Mouse (Mus musculus) heart, embryonic 16.5 days (tissue): ENCODE data around the gene Urod. TPM values are rescaled to one million over a fixed set of nuclear protein-coding genes. Genes with fewer than 3 reads are reported as not detected.

Experiments
- ATAC-seq: fragments of 200-750 bp; cut with Nextera tagmentation; replicated peaks from 2 replicates; pipeline ENCODE4 v1.8.0; 2017; ENCODE audit warnings: moderate number of reproducible peaks; ENCODE audit not compliant: insufficient read depth, low FRiP score; ENCODE audit errors: extremely low read depth
- H3K27ac ChIP-seq: fragments of 300-500 bp; sonication (generic); 2 replicates; pipeline ENCODE4 v1.5.1; 2014; ENCODE audit warnings: mild to moderate bottlenecking, low read length, control low read depth, moderate library complexity
- H3K27me3 ChIP-seq: fragments of 300-500 bp; sonication (generic); 2 replicates; pipeline ENCODE4 v1.6.1; 2014; ENCODE audit warnings: low read length, mixed read lengths; ENCODE audit not compliant: control insufficient read depth, insufficient read depth
- H3K36me3 ChIP-seq: fragments of 300-500 bp; sonication (generic); 2 replicates; pipeline ENCODE4 v1.6.1; 2014; ENCODE audit not compliant: control insufficient read depth, insufficient read depth
- H3K4me1 ChIP-seq: fragments of 300-500 bp; sonication (generic); 2 replicates; pipeline ENCODE4 v1.6.1; 2014; ENCODE audit warnings: low read length, mixed read lengths; ENCODE audit not compliant: control insufficient read depth, insufficient read depth
- H3K4me2 ChIP-seq: fragments of 300-500 bp; sonication (generic); 2 replicates; pipeline ENCODE4 v1.6.1; 2014; ENCODE audit warnings: low read depth, mild to moderate bottlenecking, control low read depth, low read length
- H3K4me3 ChIP-seq: fragments of 300-500 bp; sonication (generic); 2 replicates; pipeline ENCODE4 v1.5.1; 2014; ENCODE audit warnings: mild to moderate bottlenecking, control low read depth, low read length
- H3K9ac ChIP-seq: fragments of 300-500 bp; sonication (generic); 2 replicates; pipeline ENCODE4 v1.6.1; 2014; ENCODE audit warnings: low read length, control low read depth
- H3K9me3 ChIP-seq: fragments of 300-500 bp; sonication (generic); replicated peaks from 2 replicates; pipeline ENCODE4 v1.6.1; 2016; ENCODE audit warnings: low read length; ENCODE audit not compliant: control insufficient read depth
- WGBS: fragments of 180-500 bp; shearing (Covaris S2); extraction: QIAGEN DNeasy Blood & Tissue Kit; methylation state at CpG from one replicate; pipeline ENCODE4 v1.1.7; 2014; 5-methylcytosine and 5-hydroxymethylcytosine counted together
- polyA plus RNA-seq: library from polyadenylated mRNA; unstranded; fragments of >200 nt; fragmentation: Nextera tagmentation; extraction: Ambion mirVana; gene quantifications from 2 replicates; pipeline ENCODE4 v1.2.1, GENCODE M21; 2015

Gene Urod
- 97.1 and 101 TPM in 2 replicates for polyA plus RNA-seq

GRCm38 (mm10) chr4:116993672-116994621 is at the start of gene Urod:
Gene Urod, minus strand, starts transcription at chr4:116994413.
- Histone ChIP-seq H3K4me2 (peak within 1 kb of the TSS; percentile 98), H3K36me3 (peaks cover 12% of the 10 kb centered on the region), H3K4me1 (peaks cover 21% of the 10 kb centered on the region), H3K27me3 (no peaks in the 10 kb centered on the region), H3K9ac (peak within 1 kb of the TSS; percentile 86), H3K27ac (peak within 1 kb of the TSS; percentile 71), H3K9me3 (no peaks in the 10 kb centered on the region), H3K4me3 (peak within 1 kb of the TSS; percentile 91)
- ATAC-seq: peak; percentile 95
- WGBS: under 1% methylated on average over 38 of the region's 38 CpGs

GRCm38 (mm10) chr4:117041283-117041721 is 47.1 kb upstream of the Urod start:
- no peaks in the 10 kb centered on the region for H3K27me3 ChIP-seq
- 38% methylated on average over 4 of the region's 4 CpGs for WGBS
- peak; percentile 72; the same call in 1 of the 2 replicates for ATAC-seq
- no peaks in the 10 kb centered on the region for H3K9me3 ChIP-seq
- peak overlapping the region; percentile 50 for H3K27ac ChIP-seq
- no peaks in the 10 kb centered on the region for H3K36me3 ChIP-seq
- H3K4me3 ChIP-seq: no peak overlapping the region
- H3K4me1 ChIP-seq: peaks cover 6% of the 10 kb centered on the region
- no peak overlapping the region for H3K9ac ChIP-seq
- H3K4me2 ChIP-seq: no peak overlapping the region

GRCm38 (mm10) chr4:117040791-117041190 is 46.6 kb upstream of the Urod start:
- Histone ChIP-seq H3K9me3 (no peaks in the 10 kb centered on the region), H3K9ac (no peak overlapping the region), H3K27me3 (no peaks in the 10 kb centered on the region), H3K4me2 (no peak overlapping the region), H3K4me1 (peaks cover 6% of the 10 kb centered on the region), H3K27ac (no peak overlapping the region; the same call in 1 of the 2 replicates), H3K36me3 (no peaks in the 10 kb centered on the region), H3K4me3 (no peak overlapping the region)
- WGBS: 49% methylated on average over 1 of the region's 1 CpGs
- no peak for ATAC-seq

- peaks cover 6% of the 10 kb centered on the region for H3K4me1 ChIP-seq
- H3K27me3 ChIP-seq: no peaks in the 10 kb centered on the region
- H3K9me3 ChIP-seq: no peaks in the 10 kb centered on the region
- ATAC-seq: no peak
- H3K27ac ChIP-seq: peak overlapping the region; percentile 58
- H3K4me3 ChIP-seq: no peak overlapping the region
- no peaks in the 10 kb centered on the region for H3K36me3 ChIP-seq
- H3K9ac ChIP-seq: no peak overlapping the region
- no peak overlapping the region for H3K4me2 ChIP-seq
- WGBS: 52% methylated on average over 9 of the region's 9 CpGs
Measured at GRCm38 (mm10) chr4:117039925-117040687, 45.9 kb upstream of the Urod start.

- ATAC-seq: no peak
- WGBS: 89% methylated on average over 1 of the region's 1 CpGs
- H3K36me3 ChIP-seq: peaks cover 10% of the 10 kb centered on the region
Measured at GRCm38 (mm10) chr4:117031105-117031504, 36.9 kb upstream of the Urod start.

GRCm38 (mm10) chr4:117023469-117023868 is 29.3 kb upstream of the Urod start:
- no peak overlapping the region for H3K27ac ChIP-seq
- no peak for ATAC-seq
- peaks cover 18% of the 10 kb centered on the region for H3K36me3 ChIP-seq
- H3K9me3 ChIP-seq: no peaks in the 10 kb centered on the region
- H3K9ac ChIP-seq: no peak overlapping the region
- no peak overlapping the region for H3K4me3 ChIP-seq
- 94% methylated on average over 4 of the region's 4 CpGs for WGBS
- no peaks in the 10 kb centered on the region for H3K27me3 ChIP-seq
- peaks cover 11% of the 10 kb centered on the region; the same call in 1 of the 2 replicates for H3K4me1 ChIP-seq
- H3K4me2 ChIP-seq: no peak overlapping the region

More at GRCm38 (mm10) chr4:117031105-117031504, 36.9 kb upstream of the Urod start:
- no peak overlapping the region for H3K9ac ChIP-seq
- H3K27ac ChIP-seq: no peak overlapping the region
- H3K9me3 ChIP-seq: no peaks in the 10 kb centered on the region
- no peaks in the 10 kb centered on the region; the same call in 1 of the 2 replicates for H3K4me1 ChIP-seq
- no peak overlapping the region for H3K4me2 ChIP-seq
- H3K27me3 ChIP-seq: no peaks in the 10 kb centered on the region
- no peak overlapping the region for H3K4me3 ChIP-seq

- under 1% methylated on average over 61 of the region's 61 CpGs for WGBS
Measured at GRCm38 (mm10) chr4:117019206-117020134, 25.3 kb upstream of the Urod start, which contains the start of gene Eif2b3. Gene Eif2b3, plus strand, starts transcription at chr4:117019402.

GRCm38 (mm10) chr4:117018327-117018726 is 24.1 kb upstream of the Urod start:
- H3K4me1 ChIP-seq: peaks cover 11% of the 10 kb centered on the region; the same call in 1 of the 2 replicates
- 82% methylated on average over 7 of the region's 7 CpGs for WGBS
- no peak for ATAC-seq
- H3K4me3 ChIP-seq: no peak overlapping the region
- H3K27me3 ChIP-seq: no peaks in the 10 kb centered on the region
- H3K27ac ChIP-seq: no peak overlapping the region
- H3K9ac ChIP-seq: no peak overlapping the region
- peaks cover 9% of the 10 kb centered on the region for H3K36me3 ChIP-seq
- H3K4me2 ChIP-seq: no peak overlapping the region
- H3K9me3 ChIP-seq: no peaks in the 10 kb centered on the region

More at GRCm38 (mm10) chr4:117019206-117020134, 25.3 kb upstream of the Urod start, which contains the start of gene Eif2b3:
- peaks cover 11% of the 10 kb centered on the region; the same call in 1 of the 2 replicates for H3K4me1 ChIP-seq
- peak within 1 kb of the TSS; percentile 93 for H3K9ac ChIP-seq
- H3K4me3 ChIP-seq: peak within 1 kb of the TSS; percentile 82
- H3K27me3 ChIP-seq: no peaks in the 10 kb centered on the region
- H3K36me3 ChIP-seq: peaks cover 12% of the 10 kb centered on the region
- peak within 1 kb of the TSS; percentile 43; the same call in 1 of the 2 replicates for H3K27ac ChIP-seq
- peak within 1 kb of the TSS; percentile 87 for H3K4me2 ChIP-seq
- H3K9me3 ChIP-seq: no peaks in the 10 kb centered on the region
- ATAC-seq: peak; percentile 97
